Mouse (Mus musculus) midbrain, postnatal 0 days (tissue): ENCODE data around the gene Gm7271. TPM values are rescaled to one million over a fixed set of nuclear protein-coding genes. Genes with fewer than 3 reads are reported as not detected.

ENCODE experiments used
- ATAC-seq: fragments of 200-750 bp; cut with Nextera tagmentation; 2 replicates; pipeline ENCODE4 v1.8.0; 2017; ENCODE audit warnings: moderate number of reproducible peaks, mild to moderate bottlenecking, moderate TSS enrichment, moderate library complexity; ENCODE audit not compliant: low FRiP score
- DNase-seq: peaks from one replicate; pipeline ENCODE4 v3.0.0-alpha.2; 2015; ENCODE audit warnings: low spot score
- H3K27ac ChIP-seq: fragments of 300-500 bp; sonication (generic); 2 replicates; pipeline ENCODE4 v1.5.1; 2014; ENCODE audit warnings: low read depth, mild to moderate bottlenecking, low read length, mixed read lengths
- H3K27me3 ChIP-seq: fragments of 300-500 bp; sonication (generic); 2 replicates; pipeline ENCODE4 v1.6.1; 2014; ENCODE audit warnings: low read length, control low read depth, mixed read lengths; ENCODE audit not compliant: insufficient read depth
- H3K36me3 ChIP-seq: fragments of 300-500 bp; sonication (generic); 2 replicates; pipeline ENCODE4 v1.6.1; 2014; ENCODE audit warnings: low read length, control low read depth, mixed read lengths; ENCODE audit not compliant: insufficient read depth
- H3K4me1 ChIP-seq: fragments of 300-500 bp; sonication (generic); 2 replicates; pipeline ENCODE4 v1.6.1; 2014; ENCODE audit warnings: mild to moderate bottlenecking, control low read depth, antibody characterized with exemption, low read length, mixed read lengths; ENCODE audit not compliant: insufficient read depth
- H3K4me2 ChIP-seq: fragments of 300-500 bp; sonication (generic); 2 replicates; pipeline ENCODE4 v1.6.1; 2014; ENCODE audit warnings: low read depth, mild to moderate bottlenecking, low read length, mixed read lengths; ENCODE audit not compliant: poor library complexity, severe bottlenecking
- H3K4me3 ChIP-seq: fragments of 300-500 bp; sonication (generic); 2 replicates; pipeline ENCODE4 v1.5.1; 2014; ENCODE audit warnings: low read depth, mild to moderate bottlenecking, low read length, moderate library complexity
- H3K9ac ChIP-seq: fragments of 300-500 bp; sonication (generic); replicated peaks from 2 replicates; pipeline ENCODE4 v1.6.1; 2014; ENCODE audit warnings: mild to moderate bottlenecking, low read length, moderate library complexity, mixed read lengths; ENCODE audit not compliant: poor library complexity, severe bottlenecking
- H3K9me3 ChIP-seq: fragments of 300-500 bp; sonication (generic); 2 replicates; pipeline ENCODE4 v1.6.1; 2016; ENCODE audit warnings: low read length, control low read depth
- CTCF ChIP-seq: IDR thresholded peaks from 2 replicates; pipeline ENCODE4 v1.5.1; 2016; ENCODE audit warnings: antibody characterized with exemption, mild to moderate bottlenecking
- WGBS: fragments of 180-500 bp; shearing (Covaris S2); extraction: QIAGEN DNeasy Blood & Tissue Kit; methylation state at CpG from one replicate; pipeline ENCODE4 v1.1.7; 2014; 5-methylcytosine and 5-hydroxymethylcytosine counted together
- polyA plus RNA-seq: library from polyadenylated mRNA; unstranded; fragments of >200 nt; fragmentation: Nextera tagmentation; extraction: Ambion mirVana; gene quantifications from 2 replicates; pipeline ENCODE4 v1.2.1, GENCODE M21; 2015
- total RNA-seq: library from RNA; depleted of rRNA; stranded (reverse); fragments of >200 nt; gene quantifications from 2 replicates; pipeline ENCODE4 v1.2.3, GENCODE M21; 2014

Gm7271 gene
- total and polyA plus RNA-seq, 2 experiments from 2014 or later: not detected

GRCm38 (mm10) chr5:76477764-76478163, 6.1 kb upstream of the Gm7271 start:
- Histone ChIP-seq H3K27ac (no peak overlapping the region), H3K4me2 (peak overlapping the region; percentile 10; the same call in 1 of the 2 replicates), H3K4me3 (no peak overlapping the region), H3K27me3 (no peaks in the 10 kb centered on the region), H3K9ac (no peak overlapping the region), H3K36me3 (no peaks in the 10 kb centered on the region), H3K9me3 (no peaks in the 10 kb centered on the region), H3K4me1 (no peaks in the 10 kb centered on the region)
- 31% methylated on average over 9 of the region's 9 CpGs for WGBS
- no peak for DNase-seq
- ATAC-seq: no peak
- no peak for TF ChIP-seq CTCF

- Histone ChIP-seq H3K36me3 (no peaks in the 10 kb centered on the region), H3K9ac (no peak overlapping the region), H3K4me3 (no peak overlapping the region), H3K9me3 (no peaks in the 10 kb centered on the region), H3K27ac (no peak overlapping the region), H3K4me2 (no peak overlapping the region), H3K4me1 (no peaks in the 10 kb centered on the region), H3K27me3 (no peaks in the 10 kb centered on the region)
- WGBS: 80% methylated on average over 13 of the region's 13 CpGs
- ATAC-seq (no peak), DNase-seq (no peak)
- TF ChIP-seq CTCF: no peak
These were observed 11.3 kb downstream of the Gm7271 start for GRCm38 (mm10) chr5:76495126-76495525.

GRCm38 (mm10) chr5:76522446-76522845, 38.6 kb downstream of the Gm7271 start:
- ATAC-seq: no peak
- Histone ChIP-seq H3K27ac (no peak overlapping the region), H3K27me3 (peaks cover 3% of the 10 kb centered on the region; the same call in 1 of the 2 replicates), H3K4me2 (no peak overlapping the region), H3K9me3 (no peaks in the 10 kb centered on the region), H3K36me3 (no peaks in the 10 kb centered on the region), H3K4me3 (no peak overlapping the region), H3K9ac (no peak overlapping the region), H3K4me1 (no peaks in the 10 kb centered on the region)
- DNase-seq: no peak
- 84% methylated on average over 1 of the region's 1 CpGs for WGBS
- TF ChIP-seq CTCF: no peak

- Histone ChIP-seq H3K9me3 (no peaks in the 10 kb centered on the region), H3K36me3 (no peaks in the 10 kb centered on the region), H3K27ac (no peak overlapping the region), H3K27me3 (peaks cover 3% of the 10 kb centered on the region; the same call in 1 of the 2 replicates), H3K9ac (no peak overlapping the region), H3K4me2 (no peak overlapping the region), H3K4me3 (no peak overlapping the region), H3K4me1 (no peaks in the 10 kb centered on the region)
- WGBS: 80% methylated on average over 5 of the region's 5 CpGs
- DNase-seq: no peak
- ATAC-seq: no peak
- no peak for TF ChIP-seq CTCF
These were observed 40.8 kb downstream of the Gm7271 start for GRCm38 (mm10) chr5:76524623-76525022.

GRCm38 (mm10) chr5:76525066-76525465, 41.2 kb downstream of the Gm7271 start:
- DNase-seq: no peak
- H3K4me3 ChIP-seq: no peak overlapping the region
- no peak overlapping the region for H3K4me2 ChIP-seq
- TF ChIP-seq CTCF: no peak
- H3K36me3 ChIP-seq: no peaks in the 10 kb centered on the region
- H3K27ac ChIP-seq: no peak overlapping the region
- WGBS: 57% methylated on average over 4 of the region's 4 CpGs
- H3K9ac ChIP-seq: no peak overlapping the region
- H3K9me3 ChIP-seq: no peaks in the 10 kb centered on the region
- H3K27me3 ChIP-seq: peaks cover 3% of the 10 kb centered on the region; the same call in 1 of the 2 replicates
- 0 out of 2 replicates have a peak, but pooled peaks cover 3% of the 10 kb centered on the region for H3K4me1 ChIP-seq
- ATAC-seq: no peak

GRCm38 (mm10) chr5:76525829-76526228, 42.0 kb downstream of the Gm7271 start:
- peak; percentile 57 for TF ChIP-seq CTCF
- H3K4me3 ChIP-seq: no peak overlapping the region
- 0 out of 2 replicates have a peak, but pooled peaks cover 3% of the 10 kb centered on the region for H3K4me1 ChIP-seq
- H3K9me3 ChIP-seq: no peaks in the 10 kb centered on the region
- H3K9ac ChIP-seq: no peak overlapping the region
- WGBS: 50% methylated on average over 2 of the region's 2 CpGs
- H3K27me3 ChIP-seq: peaks cover 3% of the 10 kb centered on the region; the same call in 1 of the 2 replicates
- DNase-seq (no peak), ATAC-seq (no peak)
- H3K36me3 ChIP-seq: no peaks in the 10 kb centered on the region
- no peak overlapping the region for H3K4me2 ChIP-seq
- no peak overlapping the region for H3K27ac ChIP-seq
